Comparison of ENCODE assay signal across 33 mouse cellular contexts in genomic region chr6:48974663-48975062, GRCm38 (mm10). TPM values are rescaled to one million over a fixed set of nuclear protein-coding genes. Genes with fewer than 3 reads are reported as not detected.
"Had no signal": no experiment of that assay in that cellular context is flagged by ENCODE, and none has a peak within 500 bp of the region (broad histone marks: within the 10 kb centered on the region; RNA-seq: fewer than 3 reads in every experiment).

Gene Doxl2 (plus strand): TSS chr6:48974963.

- H3K36me3 ChIP-seq: heart, embryonic 10.5 days; heart, embryonic 12.5 days; hindbrain, embryonic 13.5 days; hindbrain, embryonic 15.5 days; kidney, embryonic 15.5 days; limb, embryonic 13.5 days; limb, embryonic 15.5 days; liver, embryonic 12.5 days had no signal

- H3K27ac ChIP-seq: heart, embryonic 10.5 days; hindbrain, embryonic 13.5 days; hindbrain, embryonic 15.5 days; hindbrain, postnatal 0 days; kidney, embryonic 15.5 days; kidney, postnatal 0 days; limb, embryonic 13.5 days; limb, embryonic 15.5 days; liver, embryonic 12.5 days; liver, embryonic 14.5 days had no signal

- H3K27me3 ChIP-seq: heart, embryonic 12.5 days; hindbrain, embryonic 13.5 days; hindbrain, embryonic 15.5 days; kidney, embryonic 15.5 days; limb, embryonic 13.5 days; limb, embryonic 15.5 days; liver, embryonic 12.5 days had no signal

- H3K4me3 ChIP-seq: heart, embryonic 10.5 days; heart, embryonic 12.5 days; hindbrain, embryonic 13.5 days; hindbrain, embryonic 15.5 days; kidney, embryonic 15.5 days; limb, embryonic 13.5 days; limb, embryonic 15.5 days; liver, embryonic 12.5 days had no signal

- H3K4me1 ChIP-seq: heart, embryonic 10.5 days; heart, embryonic 12.5 days; hindbrain, embryonic 13.5 days; hindbrain, embryonic 15.5 days; kidney, embryonic 15.5 days; limb, embryonic 13.5 days; limb, embryonic 15.5 days; liver, embryonic 12.5 days had no signal

- DNase-seq: gastrocnemius, postnatal 14 days; gastrocnemius, postnatal 36 days; heart, adult 18-20 months; heart, postnatal 10 days; heart, postnatal 36 days; kidney, adult 11 months; kidney, adult 2 months; kidney, adult 9 months; kidney, postnatal 14 days; kidney, postnatal 36 days; layer of hippocampus, adult 9-11 months; layer of hippocampus, postnatal 36 days; left cerebral cortex, postnatal 4 days had no signal

- H3K9ac ChIP-seq: heart, embryonic 12.5 days; hindbrain, embryonic 13.5 days; hindbrain, embryonic 15.5 days; kidney, embryonic 15.5 days; limb, embryonic 13.5 days; limb, embryonic 15.5 days; liver, embryonic 12.5 days; liver, embryonic 14.5 days had no signal

- ATAC-seq: hindbrain, postnatal 0 days; intestine, embryonic 16.5 days; liver, embryonic 12.5 days had no signal

- H3K9me3 ChIP-seq: heart, embryonic 10.5 days; heart, embryonic 12.5 days; hindbrain, embryonic 13.5 days; hindbrain, embryonic 15.5 days; kidney, embryonic 15.5 days; limb, embryonic 13.5 days; limb, embryonic 15.5 days; liver, embryonic 12.5 days had no signal

- H3K4me2 ChIP-seq: heart, embryonic 12.5 days; hindbrain, embryonic 13.5 days; hindbrain, embryonic 15.5 days; kidney, embryonic 15.5 days; limb, embryonic 13.5 days; limb, embryonic 15.5 days; liver, embryonic 12.5 days had no signal

RNA-seq across cellular contexts. Expression of gene Doxl2, which starts in this region (rescaled TPM):
- polyA plus RNA-seq: heart, embryonic 10.5 days; heart, embryonic 12.5 days; heart, embryonic 14.5 days; heart, embryonic 16.5 days; hindbrain, embryonic 11.5 days; hindbrain, embryonic 13.5 days; hindbrain, embryonic 15.5 days; hindbrain, postnatal 0 days; intestine, embryonic 14.5 days; intestine, embryonic 16.5 days; kidney, adult 2 months; kidney, embryonic 15.5 days; kidney, postnatal 0 days; large intestine, adult 2 months; limb, embryonic 11.5 days; limb, embryonic 13.5 days; limb, embryonic 15.5 days; liver, adult 2 months; liver, embryonic 12.5 days; liver, embryonic 14.5 days; liver, embryonic 16.5 days had no signal
